Comparison of ENCODE assay signal across 12 mouse cellular contexts in the genomic region with DNA sequence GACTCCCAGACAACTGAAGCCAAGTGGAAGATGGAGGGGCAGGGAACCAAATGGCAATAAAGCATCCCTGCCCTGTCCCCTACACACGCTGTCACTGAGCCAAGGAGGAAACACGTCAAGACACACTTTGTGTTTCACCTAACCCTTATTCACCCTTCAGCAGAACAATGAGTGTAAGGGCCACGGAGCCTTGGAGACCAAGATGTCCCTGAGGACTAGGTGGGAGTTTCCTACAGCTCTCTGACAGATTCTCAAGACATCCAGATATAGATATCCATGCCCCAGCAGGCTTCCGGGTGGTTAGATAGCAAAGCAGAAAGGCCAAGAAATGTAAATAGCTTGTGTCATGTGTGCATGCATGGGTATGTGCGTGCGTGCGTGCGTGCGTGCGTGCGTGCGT.
DNase-seq lines count a peak whose midpoint lies in the region; ATAC-seq and TF ChIP-seq lines count a peak whose summit lies in the region.
"Had no signal": no experiment of that assay in that cellular context is flagged by ENCODE, and none has a peak within 500 bp of the region (broad histone marks: within the 10 kb centered on the region; RNA-seq: fewer than 3 reads in every experiment).

No protein-coding gene starts in this region.

- no peak overlapping the region for H3K9ac ChIP-seq in limb, embryonic 15.5 days
- H3K9ac ChIP-seq in heart, adult 2 months (ENCODE audit: low read depth, low read length), result peak overlapping the region; percentile 53; the same call in 1 of the 2 replicates
- H3K9ac ChIP-seq: liver, embryonic 15.5 days; neural tube, embryonic 15.5 days had no signal

- DNase-seq in gastrocnemius, adult 2 months, result peak; percentile 40
- no peak for DNase-seq in gastrocnemius, adult 8-10 months (ENCODE audit: low spot score in 2 of 2)
- DNase-seq in limb, embryonic 10.5 days (ENCODE audit: low spot score), result no peak
- DNase-seq in heart, adult 2 months, result peak; percentile 65 to 75
- peak; percentile 61 for DNase-seq in kidney, adult 9 months
- no peak for DNase-seq in layer of hippocampus, postnatal 36 days
- DNase-seq: cerebellum, postnatal 36 days had no signal

- no peaks in the 10 kb centered on the region for H3K27me3 ChIP-seq in limb, embryonic 15.5 days
- H3K27me3 ChIP-seq in limb, embryonic 10.5 days (ENCODE audit: low read depth, poor library complexity, severe bottlenecking), result no peaks in the 10 kb centered on the region
- no peaks in the 10 kb centered on the region for H3K27me3 ChIP-seq in heart, adult 2 months (ENCODE audit: control insufficient read depth, insufficient read depth, low read length)
- H3K27me3 ChIP-seq: liver, embryonic 15.5 days; neural tube, embryonic 15.5 days had no signal

- TF ChIP-seq POLR2A in heart, adult 2 months (IDR thresholded peaks at IDR 0.05; ENCODE audit: insufficient read depth, low read depth, low read length), result peak; percentile 54

- 0 out of 2 replicates have a peak, but pooled peaks cover 2% of the 10 kb centered on the region for H3K36me3 ChIP-seq in limb, embryonic 15.5 days
- no peaks in the 10 kb centered on the region for H3K36me3 ChIP-seq in limb, embryonic 10.5 days
- H3K36me3 ChIP-seq in heart, adult 2 months (ENCODE audit: control insufficient read depth, insufficient read depth, low read length), result peaks cover 62% of the 10 kb centered on the region
- H3K36me3 ChIP-seq: liver, embryonic 15.5 days; neural tube, embryonic 15.5 days had no signal

- no peak for TF ChIP-seq CTCF in gastrocnemius, adult 2 months (IDR thresholded peaks at IDR 0.05)
- TF ChIP-seq CTCF in heart, adult 2 months (IDR thresholded peaks at IDR 0.05), result no peak

- no peak for ATAC-seq in limb, embryonic 15.5 days (ENCODE audit: insufficient number of reproducible peaks, low FRiP score, low TSS enrichment, low read depth)
- no peak for ATAC-seq in inflammation-experienced regulatory T-cells, adult 6 months
- ATAC-seq: midbrain, embryonic 16.5 days had no signal

- peaks cover 7% of the 10 kb centered on the region for H3K79me2 ChIP-seq in heart, adult 2 months (replicated peaks; ENCODE audit: control insufficient read depth, insufficient read depth, low read length)

- intact Hi-C loops in gastrocnemius, adult 2 months (cut with DNase I), result no loop called here
- intact Hi-C loops in heart, adult 2 months (cut with DNase I), result loop anchor here (1.0 to 2.0 kb wide), 2 partner anchors 8 to 13 kb away; no protein-coding TSS in a partner anchor

- H3K4me3 ChIP-seq in gastrocnemius, adult 2 months, result peak overlapping the region; percentile 36; the same call in 1 of the 2 replicates
- H3K4me3 ChIP-seq in limb, embryonic 15.5 days, result no peak overlapping the region
- H3K4me3 ChIP-seq in limb, embryonic 10.5 days, result no peak overlapping the region
- H3K4me3 ChIP-seq in heart, adult 2 months, result peak overlapping the region; percentile 26; the same call in 1 of the 2 replicates
- H3K4me3 ChIP-seq: liver, embryonic 15.5 days; neural tube, embryonic 15.5 days had no signal

- no peaks in the 10 kb centered on the region for H3K9me3 ChIP-seq in limb, embryonic 15.5 days
- no peaks in the 10 kb centered on the region for H3K9me3 ChIP-seq in limb, embryonic 10.5 days (replicated peaks)
- H3K9me3 ChIP-seq: liver, embryonic 15.5 days; neural tube, embryonic 15.5 days had no signal

- H3K4me1 ChIP-seq in limb, embryonic 15.5 days, result peaks cover 16% of the 10 kb centered on the region
- H3K4me1 ChIP-seq in limb, embryonic 10.5 days, result 0 out of 2 replicates have a peak, but pooled peaks cover 3% of the 10 kb centered on the region
- peaks cover 44% of the 10 kb centered on the region for H3K4me1 ChIP-seq in heart, adult 2 months (ENCODE audit: control insufficient read depth, insufficient read depth, low read length)

- H3K27ac ChIP-seq in gastrocnemius, adult 2 months, result peak overlapping the region; percentile 96
- H3K27ac ChIP-seq in limb, embryonic 15.5 days, result peak overlapping the region; percentile 59
- no peak overlapping the region for H3K27ac ChIP-seq in limb, embryonic 10.5 days
- H3K27ac ChIP-seq in heart, adult 2 months, result peak overlapping the region; percentile 95
- H3K27ac ChIP-seq: liver, embryonic 15.5 days had no signal

- 90% methylated on average over 12 of the region's 12 CpGs for WGBS in limb, embryonic 15.5 days
- WGBS in limb, embryonic 10.5 days, result 94% methylated on average over 12 of the region's 12 CpGs
- WGBS in heart, adult 2 months, result 48% methylated on average over 12 of the region's 12 CpGs

- TF ChIP-seq EP300 in heart, adult 2 months (IDR thresholded peaks at IDR 0.05; ENCODE audit: insufficient read depth, low read depth, low read length), result peak; percentile 99

- no peak overlapping the region for H3K4me2 ChIP-seq in limb, embryonic 15.5 days
- H3K4me2 ChIP-seq: liver, embryonic 15.5 days; neural tube, embryonic 15.5 days had no signal

Comparison
In these comparisons a context has a peak if more than half of its experiments do, and no peak if none do; other contexts are left out.
1. DNase-seq: peak in gastrocnemius, adult 2 months (single experiment), heart, adult 2 months (2 of 2) and kidney, adult 9 months (single experiment); none in gastrocnemius, adult 8-10 months (0 of 2), limb, embryonic 10.5 days (single experiment) and layer of hippocampus, postnatal 36 days (0 of 2).
2. H3K4me3 ChIP-seq: peak in gastrocnemius, adult 2 months (single experiment) and heart, adult 2 months (single experiment); none in limb, embryonic 15.5 days (single experiment) and limb, embryonic 10.5 days (single experiment).